ENCODE assay signal across 9 mouse cellular contexts in genomic region chr16:11603667-11604422, GRCm38 (mm10).
DNase-seq lines count a peak whose midpoint lies in the region; ATAC-seq and TF ChIP-seq lines count a peak whose summit lies in the region.
"Had no signal": no experiment of that assay in that cellular context is flagged by ENCODE, and none has a peak within 500 bp of the region (broad histone marks: within the 10 kb centered on the region; RNA-seq: fewer than 3 reads in every experiment).

No protein-coding gene starts in this region.

- TF ChIP-seq EP300 in liver, embryonic 14.5 days (IDR thresholded peaks at IDR 0.05; ENCODE audit: low read depth) = no peak

- H3K4me2 ChIP-seq in hindbrain, postnatal 0 days (ENCODE audit: low read depth, low read length) = no peak overlapping the region
- no peak overlapping the region for H3K4me2 ChIP-seq in liver, embryonic 14.5 days (ENCODE audit: low read depth)
- no peak overlapping the region for H3K4me2 ChIP-seq in stomach, embryonic 16.5 days (ENCODE audit: low read depth, low read length)
- no peak overlapping the region for H3K4me2 ChIP-seq in forebrain, embryonic 14.5 days (ENCODE audit: low read length)
- H3K4me2 ChIP-seq: heart, embryonic 13.5 days had no signal

- H3K9me3 ChIP-seq in hindbrain, postnatal 0 days (ENCODE audit: low read length) = no peaks in the 10 kb centered on the region
- H3K9me3 ChIP-seq in liver, embryonic 14.5 days (ENCODE audit: control insufficient read depth, low read length) = no peaks in the 10 kb centered on the region
- H3K9me3 ChIP-seq in stomach, embryonic 16.5 days (replicated peaks; ENCODE audit: control insufficient read depth, low read length) = no peaks in the 10 kb centered on the region
- no peaks in the 10 kb centered on the region for H3K9me3 ChIP-seq in forebrain, embryonic 14.5 days (replicated peaks; ENCODE audit: control insufficient read depth, low read length)
- H3K9me3 ChIP-seq: heart, embryonic 13.5 days had no signal

- no peaks in the 10 kb centered on the region for H3K4me1 ChIP-seq in hindbrain, postnatal 0 days (ENCODE audit: insufficient read depth, low read length)
- peaks cover 17 to 22% of the 10 kb centered on the region in 2 experiments for H3K4me1 ChIP-seq in liver, embryonic 14.5 days (replicated peaks; ENCODE audit: control insufficient read depth in 2 of 2, insufficient read depth in 2 of 2, low read length in 1 of 2)
- H3K4me1 ChIP-seq in stomach, embryonic 16.5 days (ENCODE audit: control insufficient read depth, insufficient read depth, low read length) = 0 out of 2 replicates have a peak, but pooled peaks cover 3% of the 10 kb centered on the region
- no peaks in the 10 kb centered on the region for H3K4me1 ChIP-seq in forebrain, embryonic 14.5 days (ENCODE audit: control insufficient read depth, insufficient read depth, low read length)

- peak; percentile 61; the same call in 1 of the 2 replicates for ATAC-seq in hindbrain, postnatal 0 days
- ATAC-seq in liver, embryonic 14.5 days (ENCODE audit: insufficient read depth) = peak; percentile 72
- peak; percentile 81 for ATAC-seq in stomach, embryonic 16.5 days (ENCODE audit: insufficient read depth, low FRiP score)
- no peak for ATAC-seq in forebrain, embryonic 14.5 days

- peak; percentile 72 for TF ChIP-seq CTCF in hindbrain, postnatal 0 days (IDR thresholded peaks at IDR 0.05; ENCODE audit: low read depth)
- TF ChIP-seq CTCF in liver, embryonic 14.5 days (IDR thresholded peaks at IDR 0.05; ENCODE audit: low read depth) = peak; percentile 88

- H3K36me3 ChIP-seq in hindbrain, postnatal 0 days (ENCODE audit: insufficient read depth, low read length) = no peaks in the 10 kb centered on the region
- no peaks in the 10 kb centered on the region for H3K36me3 ChIP-seq in liver, embryonic 14.5 days (replicated peaks; ENCODE audit: control insufficient read depth, insufficient read depth, low read depth)
- no peaks in the 10 kb centered on the region for H3K36me3 ChIP-seq in stomach, embryonic 16.5 days (ENCODE audit: control insufficient read depth, insufficient read depth, low read length)
- no peaks in the 10 kb centered on the region for H3K36me3 ChIP-seq in forebrain, embryonic 14.5 days (ENCODE audit: control insufficient read depth, insufficient read depth, low read length)
- H3K36me3 ChIP-seq: heart, embryonic 13.5 days had no signal

- no peaks in the 10 kb centered on the region for H3K27me3 ChIP-seq in hindbrain, postnatal 0 days (ENCODE audit: insufficient read depth, low read length)
- H3K27me3 ChIP-seq in liver, embryonic 14.5 days (ENCODE audit: control insufficient read depth, insufficient read depth, low read length) = no peaks in the 10 kb centered on the region
- H3K27me3 ChIP-seq in stomach, embryonic 16.5 days (ENCODE audit: control insufficient read depth, insufficient read depth, low read length) = no peaks in the 10 kb centered on the region
- no peaks in the 10 kb centered on the region for H3K27me3 ChIP-seq in forebrain, embryonic 14.5 days (replicated peaks; ENCODE audit: control insufficient read depth, insufficient read depth, low read length)
- H3K27me3 ChIP-seq: heart, embryonic 13.5 days had no signal

- 67% methylated on average over 5 of the region's 5 CpGs for WGBS in hindbrain, postnatal 0 days
- WGBS in liver, embryonic 14.5 days (ENCODE audit: insufficient replicate concordance) = 63% methylated on average over 5 of the region's 5 CpGs
- WGBS in stomach, embryonic 16.5 days = 69% methylated on average over 5 of the region's 5 CpGs
- 81% methylated on average over 5 of the region's 5 CpGs for WGBS in forebrain, embryonic 14.5 days

- H3K27ac ChIP-seq in hindbrain, postnatal 0 days = no peak overlapping the region
- H3K27ac ChIP-seq in liver, embryonic 14.5 days = no peak overlapping the region
- H3K27ac ChIP-seq in stomach, embryonic 16.5 days (ENCODE audit: low read length) = no peak overlapping the region
- H3K27ac ChIP-seq in forebrain, embryonic 14.5 days (ENCODE audit: low read depth, low read length) = no peak overlapping the region
- H3K27ac ChIP-seq: heart, embryonic 13.5 days had no signal

- H3K4me3 ChIP-seq in hindbrain, postnatal 0 days (ENCODE audit: low read length) = no peak overlapping the region
- H3K4me3 ChIP-seq in liver, embryonic 14.5 days (ENCODE audit: insufficient read depth in 1 of 2, low read depth in 2 of 2, low read length in 2 of 2) = no peak overlapping the region
- no peak overlapping the region for H3K4me3 ChIP-seq in stomach, embryonic 16.5 days (replicated peaks; ENCODE audit: low read length)
- H3K4me3 ChIP-seq in forebrain, embryonic 14.5 days (ENCODE audit: low read depth, low read length) = no peak overlapping the region
- H3K4me3 ChIP-seq: heart, embryonic 13.5 days had no signal

- H3K9ac ChIP-seq in hindbrain, postnatal 0 days (replicated peaks; ENCODE audit: low read length) = no peak overlapping the region
- H3K9ac ChIP-seq in liver, embryonic 14.5 days (replicated peaks) = no peak overlapping the region
- no peak overlapping the region for H3K9ac ChIP-seq in stomach, embryonic 16.5 days (ENCODE audit: low read length)
- H3K9ac ChIP-seq in forebrain, embryonic 14.5 days (ENCODE audit: low read length) = no peak overlapping the region
- H3K9ac ChIP-seq: heart, embryonic 13.5 days had no signal

- peak; percentile 44 for DNase-seq in adrenal gland, postnatal 10 days
- DNase-seq in adrenal gland, postnatal 4 days (ENCODE audit: low spot score in 2 of 2) = no peak
- peak; percentile 72 for DNase-seq in 3T3-L1 (ENCODE audit: low read depth, low spot score)
- DNase-seq in cerebellum, postnatal 10 days = peak; percentile 62 to 64
- peak; percentile 44 for DNase-seq in hindbrain, postnatal 0 days (ENCODE audit: low spot score)
- DNase-seq in liver, embryonic 14.5 days (ENCODE audit: low read depth in 3 of 3, low spot score in 3 of 3) = no peak
- DNase-seq in forebrain, embryonic 14.5 days (ENCODE audit: low spot score) = no peak

Comparison
In these comparisons a context has a peak if more than half of its experiments do, and no peak if none do; other contexts are left out.
1. DNase-seq: peak in adrenal gland, postnatal 10 days (single experiment), 3T3-L1 (single experiment), cerebellum, postnatal 10 days (2 of 2) and hindbrain, postnatal 0 days (single experiment); none in adrenal gland, postnatal 4 days (0 of 2), liver, embryonic 14.5 days (0 of 3) and forebrain, embryonic 14.5 days (single experiment).